Mouse (Mus musculus) forebrain, embryonic 14.5 days (tissue): ENCODE data around the gene Jazf1. TPM values are rescaled to one million over a fixed set of nuclear protein-coding genes. Genes with fewer than 3 reads are reported as not detected.

Source experiments
- ATAC-seq: fragments of 200-750 bp; cut with Nextera tagmentation; 2 replicates; pipeline ENCODE4 v1.8.0; 2017; ENCODE audit warnings: mild to moderate bottlenecking, moderate library complexity
- DNase-seq: peaks from one replicate; pipeline ENCODE4 v3.0.0-alpha.2; 2015; ENCODE audit warnings: low spot score
- H3K27ac ChIP-seq: fragments of 300-500 bp; sonication (generic); 2 replicates; pipeline ENCODE4 v1.5.1; 2014; ENCODE audit warnings: low read depth, mild to moderate bottlenecking, control low read depth, low read length, moderate library complexity
- H3K27me3 ChIP-seq: fragments of 300-500 bp; sonication (generic); replicated peaks from 2 replicates; pipeline ENCODE4 v1.6.1; 2014; ENCODE audit warnings: low read length, control low read depth, mixed read lengths; ENCODE audit not compliant: control insufficient read depth, insufficient read depth
- H3K36me3 ChIP-seq: fragments of 300-500 bp; sonication (generic); 2 replicates; pipeline ENCODE4 v1.6.1; 2014; ENCODE audit warnings: low read length, control low read depth; ENCODE audit not compliant: control insufficient read depth, insufficient read depth
- H3K4me1 ChIP-seq: fragments of 300-500 bp; sonication (generic); 2 replicates; pipeline ENCODE4 v1.6.1; 2014; ENCODE audit warnings: antibody characterized with exemption, low read length, control low read depth; ENCODE audit not compliant: control insufficient read depth, insufficient read depth
- H3K4me2 ChIP-seq: fragments of 300-500 bp; sonication (generic); 2 replicates; pipeline ENCODE4 v1.6.1; 2014; ENCODE audit warnings: mild to moderate bottlenecking, control low read depth, low read length
- H3K4me3 ChIP-seq: fragments of 300-500 bp; sonication (generic); 2 replicates; pipeline ENCODE4 v1.5.1; 2014; ENCODE audit warnings: low read depth, low read length, control low read depth
- H3K9ac ChIP-seq: fragments of 300-500 bp; sonication (generic); 2 replicates; pipeline ENCODE4 v1.6.1; 2014; ENCODE audit warnings: mild to moderate bottlenecking, low read length, control low read depth, moderate library complexity
- H3K9me3 ChIP-seq: fragments of 300-500 bp; sonication (generic); replicated peaks from 2 replicates; pipeline ENCODE4 v1.6.1; 2016; ENCODE audit warnings: low read length, control low read depth, mixed read lengths; ENCODE audit not compliant: control insufficient read depth
- WGBS: fragments of 180-500 bp; shearing (Covaris S2); extraction: QIAGEN DNeasy Blood & Tissue Kit; methylation state at CpG from one replicate; pipeline ENCODE4 v1.1.7; 2014; 5-methylcytosine and 5-hydroxymethylcytosine counted together
- polyA plus RNA-seq: library from polyadenylated mRNA; unstranded; fragments of >200 nt; fragmentation: Nextera tagmentation; extraction: Ambion mirVana; gene quantifications from 2 replicates; pipeline ENCODE4 v1.2.1, GENCODE M21; 2014

The Jazf1 gene
- polyA plus RNA-seq, 1 experiment from 2014 or later = 22.0 TPM

- H3K4me1 ChIP-seq = 0 out of 2 replicates have a peak, but pooled peaks cover 5% of the 10 kb centered on the region
- ATAC-seq (no peak), DNase-seq (no peak)
- 56% methylated on average over 2 of the region's 2 CpGs for WGBS
- H3K27me3 ChIP-seq = no peaks in the 10 kb centered on the region
- no peak overlapping the region for H3K4me2 ChIP-seq
- no peak overlapping the region for H3K27ac ChIP-seq
- H3K4me3 ChIP-seq = no peak overlapping the region
- no peaks in the 10 kb centered on the region for H3K36me3 ChIP-seq
- H3K9me3 ChIP-seq = no peaks in the 10 kb centered on the region
- H3K9ac ChIP-seq = no peak overlapping the region
These were observed 47.4 kb downstream of the Jazf1 start for GRCm38 (mm10) chr6:53021081-53021480.

GRCm38 (mm10) chr6:53017357-53018205 is 50.9 kb downstream of the Jazf1 start:
- no peak for DNase-seq
- no peak for ATAC-seq

GRCm38 (mm10) chr6:53014460-53015455 is 53.7 kb downstream of the Jazf1 start:
- no peak overlapping the region for H3K4me2 ChIP-seq
- 45% methylated on average over 9 of the region's 9 CpGs for whole genome bisulfite sequencing
- peak; percentile 85 for DNase-seq
- H3K36me3 ChIP-seq = no peaks in the 10 kb centered on the region
- no peaks in the 10 kb centered on the region for H3K27me3 ChIP-seq
- no peak overlapping the region for H3K9ac ChIP-seq
- H3K4me1 ChIP-seq = peaks cover 10% of the 10 kb centered on the region
- H3K27ac ChIP-seq = peak overlapping the region; percentile 67
- no peak overlapping the region for H3K4me3 ChIP-seq
- no peaks in the 10 kb centered on the region for H3K9me3 ChIP-seq
- peak; percentile 84 for ATAC-seq

More at GRCm38 (mm10) chr6:53017357-53018205, 50.9 kb downstream of the Jazf1 start:
- Histone ChIP-seq H3K4me1 (peaks cover 10% of the 10 kb centered on the region), H3K27ac (no peak overlapping the region), H3K4me3 (no peak overlapping the region), H3K36me3 (no peaks in the 10 kb centered on the region), H3K4me2 (no peak overlapping the region), H3K9me3 (no peaks in the 10 kb centered on the region), H3K27me3 (no peaks in the 10 kb centered on the region), H3K9ac (no peak overlapping the region)
- 48% methylated on average over 4 of the region's 4 CpGs for WGBS

GRCm38 (mm10) chr6:53010286-53010685 is 58.1 kb downstream of the Jazf1 start:
- no peak overlapping the region for H3K4me3 ChIP-seq
- no peak overlapping the region for H3K9ac ChIP-seq
- DNase-seq (no peak), ATAC-seq (no peak)
- H3K36me3 ChIP-seq = no peaks in the 10 kb centered on the region
- H3K27ac ChIP-seq = no peak overlapping the region
- no peaks in the 10 kb centered on the region for H3K9me3 ChIP-seq
- no peak overlapping the region for H3K4me2 ChIP-seq
- H3K27me3 ChIP-seq = no peaks in the 10 kb centered on the region
- 86% methylated on average over 2 of the region's 2 CpGs for WGBS
- H3K4me1 ChIP-seq = peaks cover 4% of the 10 kb centered on the region

- no peaks in the 10 kb centered on the region for H3K9me3 ChIP-seq
- no peaks in the 10 kb centered on the region for H3K27me3 ChIP-seq
- no peak for DNase-seq
- H3K36me3 ChIP-seq = no peaks in the 10 kb centered on the region
- H3K4me2 ChIP-seq = no peak overlapping the region
- no peak overlapping the region for H3K4me3 ChIP-seq
- H3K4me1 ChIP-seq = no peaks in the 10 kb centered on the region
- WGBS = 70% methylated on average over 3 of the region's 3 CpGs
- ATAC-seq = no peak
- H3K9ac ChIP-seq = no peak overlapping the region
- H3K27ac ChIP-seq = no peak overlapping the region
These were observed 62.4 kb downstream of the Jazf1 start for GRCm38 (mm10) chr6:53006032-53006431.

GRCm38 (mm10) chr6:53005544-53005943 is 62.9 kb downstream of the Jazf1 start:
- DNase-seq = no peak
- H3K27ac ChIP-seq = no peak overlapping the region
- no peaks in the 10 kb centered on the region for H3K4me1 ChIP-seq
- no peak overlapping the region for H3K9ac ChIP-seq
- H3K4me3 ChIP-seq = no peak overlapping the region
- 92% methylated on average over 2 of the region's 2 CpGs for WGBS
- no peaks in the 10 kb centered on the region for H3K9me3 ChIP-seq
- H3K27me3 ChIP-seq = no peaks in the 10 kb centered on the region
- ATAC-seq = no peak
- H3K36me3 ChIP-seq = no peaks in the 10 kb centered on the region
- H3K4me2 ChIP-seq = no peak overlapping the region

- no peak overlapping the region for H3K27ac ChIP-seq
- ATAC-seq (no peak), DNase-seq (no peak)
- no peak overlapping the region for H3K9ac ChIP-seq
- H3K4me3 ChIP-seq = no peak overlapping the region
- no peaks in the 10 kb centered on the region for H3K4me1 ChIP-seq
- WGBS = 85% methylated on average over 8 of the region's 8 CpGs
- no peaks in the 10 kb centered on the region for H3K36me3 ChIP-seq
- H3K9me3 ChIP-seq = no peaks in the 10 kb centered on the region
- H3K4me2 ChIP-seq = no peak overlapping the region
- H3K27me3 ChIP-seq = no peaks in the 10 kb centered on the region
These were observed 77.6 kb downstream of the Jazf1 start for GRCm38 (mm10) chr6:52990816-52991215.

- ATAC-seq = no peak
- Histone ChIP-seq H3K27ac (no peak overlapping the region), H3K9ac (no peak overlapping the region), H3K4me2 (no peak overlapping the region), H3K36me3 (no peaks in the 10 kb centered on the region), H3K27me3 (no peaks in the 10 kb centered on the region), H3K4me1 (no peaks in the 10 kb centered on the region), H3K9me3 (no peaks in the 10 kb centered on the region), H3K4me3 (no peak overlapping the region)
- 78% methylated on average over 6 of the region's 6 CpGs for WGBS
- DNase-seq = no peak
These were observed 80.4 kb downstream of the Jazf1 start for GRCm38 (mm10) chr6:52987905-52988640.
